Mouse (Mus musculus) forebrain, embryonic 14.5 days (tissue): ENCODE results near the gene Noto. TPM values are rescaled to one million over a fixed set of nuclear protein-coding genes. Genes with fewer than 3 reads are reported as not detected.
A peak's percentile ranks its signal among the peaks of the same experiment; 100 is the strongest.
"Not testable (repeated sequence)": the region's sequence is repeated elsewhere in the genome, so short reads cannot be mapped to it uniquely, and the experiment has no call there.

ENCODE experiments used
- ATAC-seq: fragments of 200-750 bp; cut with Nextera tagmentation; 2 replicates; pipeline ENCODE4 v1.8.0; 2017; ENCODE audit warnings: mild to moderate bottlenecking, moderate library complexity
- DNase-seq: peaks from one replicate; pipeline ENCODE4 v3.0.0-alpha.2; 2015; ENCODE audit warnings: low spot score
- H3K27ac ChIP-seq: fragments of 300-500 bp; sonication (generic); 2 replicates; pipeline ENCODE4 v1.5.1; 2014; ENCODE audit warnings: low read depth, mild to moderate bottlenecking, control low read depth, low read length, moderate library complexity
- H3K27me3 ChIP-seq: fragments of 300-500 bp; sonication (generic); replicated peaks from 2 replicates; pipeline ENCODE4 v1.6.1; 2014; ENCODE audit warnings: low read length, control low read depth, mixed read lengths; ENCODE audit not compliant: control insufficient read depth, insufficient read depth
- H3K36me3 ChIP-seq: fragments of 300-500 bp; sonication (generic); 2 replicates; pipeline ENCODE4 v1.6.1; 2014; ENCODE audit warnings: low read length, control low read depth; ENCODE audit not compliant: control insufficient read depth, insufficient read depth
- H3K4me1 ChIP-seq: fragments of 300-500 bp; sonication (generic); 2 replicates; pipeline ENCODE4 v1.6.1; 2014; ENCODE audit warnings: antibody characterized with exemption, low read length, control low read depth; ENCODE audit not compliant: control insufficient read depth, insufficient read depth
- H3K4me2 ChIP-seq: fragments of 300-500 bp; sonication (generic); 2 replicates; pipeline ENCODE4 v1.6.1; 2014; ENCODE audit warnings: mild to moderate bottlenecking, control low read depth, low read length
- H3K4me3 ChIP-seq: fragments of 300-500 bp; sonication (generic); 2 replicates; pipeline ENCODE4 v1.5.1; 2014; ENCODE audit warnings: low read depth, low read length, control low read depth
- H3K9ac ChIP-seq: fragments of 300-500 bp; sonication (generic); 2 replicates; pipeline ENCODE4 v1.6.1; 2014; ENCODE audit warnings: mild to moderate bottlenecking, low read length, control low read depth, moderate library complexity
- H3K9me3 ChIP-seq: fragments of 300-500 bp; sonication (generic); replicated peaks from 2 replicates; pipeline ENCODE4 v1.6.1; 2016; ENCODE audit warnings: low read length, control low read depth, mixed read lengths; ENCODE audit not compliant: control insufficient read depth
- WGBS: fragments of 180-500 bp; shearing (Covaris S2); extraction: QIAGEN DNeasy Blood & Tissue Kit; methylation state at CpG from one replicate; pipeline ENCODE4 v1.1.7; 2014; 5-methylcytosine and 5-hydroxymethylcytosine counted together
- polyA plus RNA-seq: library from polyadenylated mRNA; unstranded; fragments of >200 nt; fragmentation: Nextera tagmentation; extraction: Ambion mirVana; gene quantifications from 2 replicates; pipeline ENCODE4 v1.2.1, GENCODE M21; 2014

Noto gene
- polyA plus RNA-seq, 1 experiment from 2014 or later: not detected

- no peak overlapping the region for H3K4me2 ChIP-seq
- H3K9me3 ChIP-seq: no peaks in the 10 kb centered on the region
- no peak overlapping the region for H3K4me3 ChIP-seq
- peaks cover 55% of the 10 kb centered on the region for H3K36me3 ChIP-seq
- no peaks in the 10 kb centered on the region for H3K4me1 ChIP-seq
- ATAC-seq (no peak), DNase-seq (no peak)
- WGBS: 91% methylated on average over 4 of the region's 4 CpGs
- H3K27ac ChIP-seq: no peak overlapping the region
- H3K9ac ChIP-seq: no peak overlapping the region
- no peaks in the 10 kb centered on the region for H3K27me3 ChIP-seq
Measured at GRCm38 (mm10) chr6:85441142-85441541, 17.5 kb downstream of the Noto start.

GRCm38 (mm10) chr6:85443488-85444233 lies 20.0 kb downstream of the Noto start:
- no peaks in the 10 kb centered on the region for H3K4me1 ChIP-seq
- no peaks in the 10 kb centered on the region for H3K27me3 ChIP-seq
- no peaks in the 10 kb centered on the region for H3K9me3 ChIP-seq
- H3K4me3 ChIP-seq: no peak overlapping the region
- no peak for ATAC-seq
- H3K9ac ChIP-seq: no peak overlapping the region
- H3K27ac ChIP-seq: no peak overlapping the region
- no peak overlapping the region for H3K4me2 ChIP-seq
- H3K36me3 ChIP-seq: peaks cover 64% of the 10 kb centered on the region
- DNase-seq: no peak
- 93% methylated on average over 3 of the region's 3 CpGs for WGBS

GRCm38 (mm10) chr6:85444266-85444965 lies 20.7 kb downstream of the Noto start:
- 84% methylated on average over 8 of the region's 8 CpGs for WGBS
- Histone ChIP-seq H3K27me3 (no peaks in the 10 kb centered on the region), H3K9ac (no peak overlapping the region), H3K4me1 (no peaks in the 10 kb centered on the region), H3K9me3 (no peaks in the 10 kb centered on the region), H3K4me3 (no peak overlapping the region), H3K36me3 (peaks cover 57% of the 10 kb centered on the region), H3K4me2 (no peak overlapping the region), H3K27ac (no peak overlapping the region)
- no peak for DNase-seq
- no peak for ATAC-seq

- H3K4me3 ChIP-seq: no peak overlapping the region
- no peaks in the 10 kb centered on the region for H3K9me3 ChIP-seq
- H3K4me2 ChIP-seq: no peak overlapping the region
- no peak overlapping the region for H3K27ac ChIP-seq
- DNase-seq (no peak), ATAC-seq (no peak)
- no peaks in the 10 kb centered on the region for H3K4me1 ChIP-seq
- no peaks in the 10 kb centered on the region for H3K27me3 ChIP-seq
- WGBS: 85% methylated on average over 5 of the region's 5 CpGs
- no peak overlapping the region for H3K9ac ChIP-seq
- peaks cover 53% of the 10 kb centered on the region for H3K36me3 ChIP-seq
Measured at GRCm38 (mm10) chr6:85445286-85445685, 21.6 kb downstream of the Noto start.

- peaks cover 37% of the 10 kb centered on the region for H3K36me3 ChIP-seq
- WGBS: 92% methylated on average over 6 of the region's 6 CpGs
- DNase-seq: no peak
Measured at GRCm38 (mm10) chr6:85447351-85447750, 23.7 kb downstream of the Noto start.

DNA sequence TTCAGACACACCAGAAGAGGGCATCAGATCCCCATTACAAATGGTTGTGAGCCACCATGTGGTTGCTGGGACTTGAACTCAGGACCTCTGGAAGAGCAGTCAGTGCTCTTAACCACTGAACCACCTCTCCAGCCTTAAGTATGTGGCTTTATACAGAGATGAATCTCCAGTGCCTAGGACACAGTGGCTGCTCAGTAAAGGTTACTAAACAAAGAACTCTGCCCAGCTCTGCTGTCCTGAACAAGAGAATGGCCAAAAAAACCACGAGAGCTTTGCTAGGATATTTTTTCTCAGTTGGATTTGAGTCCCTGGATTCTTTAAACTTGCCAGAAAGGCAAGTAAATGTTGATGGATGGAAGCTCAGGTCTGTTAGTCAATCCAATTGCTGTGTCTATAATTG lies 26.5 kb downstream of the Noto start:
- ATAC-seq, H3K4me3 ChIP-seq, H3K27me3 ChIP-seq, H3K27ac ChIP-seq, H3K9me3 ChIP-seq, DNase-seq, H3K9ac ChIP-seq: not testable (repeated sequence)
- 69% methylated on average over 1 of the region's 1 CpGs for WGBS
- Histone ChIP-seq H3K4me1 (peaks cover 20% of the 10 kb centered on the region), H3K4me2 (peak overlapping the region; percentile 86), H3K36me3 (peaks cover 22% of the 10 kb centered on the region)

More at GRCm38 (mm10) chr6:85447351-85447750, 23.7 kb downstream of the Noto start:
- Histone ChIP-seq H3K4me2 (no peak overlapping the region), H3K4me1 (0 out of 2 replicates have a peak, but pooled peaks cover 2% of the 10 kb centered on the region), H3K27ac (no peak overlapping the region), H3K27me3 (no peaks in the 10 kb centered on the region), H3K9ac (no peak overlapping the region), H3K4me3 (no peak overlapping the region), H3K9me3 (no peaks in the 10 kb centered on the region)
- ATAC-seq: no peak

DNA sequence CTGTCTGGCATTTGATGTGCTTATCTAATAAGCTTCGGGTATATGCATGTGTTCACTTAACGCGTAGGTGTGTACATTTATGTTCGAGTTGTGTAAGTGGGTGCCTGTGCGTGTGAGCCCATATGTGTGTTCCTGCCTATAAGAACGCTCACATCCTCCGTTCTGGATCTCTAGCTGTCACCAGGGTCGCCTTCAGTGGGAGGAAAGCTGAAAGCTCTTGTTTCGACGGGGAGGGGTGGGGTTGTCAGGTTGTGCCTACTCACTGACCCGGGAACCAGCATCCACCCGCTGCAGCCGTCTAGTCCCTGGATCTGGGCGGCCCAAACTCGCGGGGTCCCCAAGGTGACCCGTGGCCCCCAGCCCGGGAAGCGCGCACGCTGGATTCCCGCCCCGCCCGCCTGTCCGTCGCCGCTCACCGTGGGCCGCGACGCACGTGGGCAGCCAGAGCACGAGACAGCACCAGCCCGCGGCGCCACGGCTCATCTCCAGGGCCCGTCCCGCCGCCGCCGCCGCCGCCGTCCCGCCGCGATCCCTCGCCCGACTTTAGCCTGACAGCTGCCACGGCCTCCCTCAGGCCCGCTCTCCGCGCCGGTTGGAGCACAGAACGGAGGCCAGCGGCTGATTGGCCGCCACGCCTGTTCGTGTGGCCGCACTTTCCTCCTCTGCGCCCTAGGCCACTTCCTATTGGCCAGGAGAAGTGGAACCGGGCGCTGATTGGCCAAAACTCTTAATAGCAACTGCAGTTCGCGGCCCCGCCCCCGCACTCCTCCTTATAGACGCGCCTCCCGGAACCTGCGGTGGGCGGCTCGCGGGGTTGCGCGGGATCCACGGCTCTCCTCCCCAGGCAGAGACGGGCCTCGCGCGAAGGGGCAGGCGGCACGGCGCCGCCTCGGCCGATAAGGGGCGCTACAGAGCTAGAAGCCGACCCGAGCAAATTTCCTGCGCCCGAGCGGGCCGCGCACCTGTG lies 27.3 kb downstream of the Noto start, which contains the start of gene Cct7:
Gene Cct7 (plus strand): TSS at position 818 of the 967 bp plus-strand sequence.
- Histone ChIP-seq H3K27ac (peak within 1 kb of the TSS; percentile 92), H3K9ac (peak within 1 kb of the TSS; percentile 96), H3K4me2 (peak within 1 kb of the TSS; percentile 86), H3K27me3 (no peaks in the 10 kb centered on the region), H3K4me3 (peak within 1 kb of the TSS; percentile 77), H3K36me3 (peaks cover 13% of the 10 kb centered on the region), H3K9me3 (no peaks in the 10 kb centered on the region), H3K4me1 (peaks cover 22% of the 10 kb centered on the region)
- 3% methylated on average over 89 of the region's 96 CpGs for WGBS
- DNase-seq: peak; percentile 99
- ATAC-seq: peak; percentile 92

DNA sequence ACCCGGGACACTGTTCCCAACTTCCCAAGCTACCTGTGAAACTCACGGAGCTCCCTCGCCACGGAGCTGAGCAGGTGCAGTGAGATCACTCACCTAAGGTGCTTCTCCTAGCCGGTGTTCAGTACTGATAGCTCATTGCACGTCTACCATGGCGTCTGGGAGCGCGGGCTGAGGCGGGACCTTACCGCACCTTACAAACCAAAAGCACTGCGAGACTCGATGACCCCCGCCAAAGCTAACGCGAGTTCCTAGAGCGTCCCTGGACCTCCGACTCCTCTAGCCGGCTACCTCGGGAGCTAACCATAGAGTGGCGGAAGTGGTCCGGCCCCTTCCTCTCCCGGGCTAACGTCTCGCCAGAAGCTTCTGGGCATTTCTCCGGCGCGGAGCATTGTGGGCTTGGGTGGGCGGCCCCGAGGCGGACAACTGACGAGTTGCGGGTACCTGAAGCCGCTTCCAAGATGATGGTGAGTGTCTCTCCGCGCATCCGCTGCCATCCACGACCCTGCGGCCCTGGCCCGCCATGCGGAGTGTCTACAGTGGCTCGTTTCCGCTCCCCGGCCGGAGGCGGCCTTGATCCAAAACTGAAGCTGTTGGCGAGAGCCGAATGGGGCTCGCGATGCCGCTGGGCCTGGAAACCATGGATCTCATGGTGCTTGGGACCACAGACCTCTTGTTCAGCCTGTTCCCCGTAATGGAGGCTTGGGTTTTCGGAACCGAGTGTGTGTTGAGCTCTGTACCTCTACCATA lies 28.2 kb downstream of the Noto start, which contains the start of gene Pradc1:
Gene Pradc1 (minus strand): TSS at position 307 of the 747 bp plus-strand sequence.
- H3K27me3 ChIP-seq: no peaks in the 10 kb centered on the region
- peak within 1 kb of the TSS; percentile 96 for H3K9ac ChIP-seq
- H3K9me3 ChIP-seq: no peaks in the 10 kb centered on the region
- H3K4me2 ChIP-seq: peak within 1 kb of the TSS; percentile 86
- DNase-seq (peak; percentile 100), ATAC-seq (peak; percentile 92)
- 0 out of 2 replicates have a peak, but pooled peaks cover 6% of the 10 kb centered on the region for H3K36me3 ChIP-seq
- H3K4me3 ChIP-seq: peak within 1 kb of the TSS; percentile 77
- WGBS: 0% methylated on average over 54 of the region's 54 CpGs
- peak within 1 kb of the TSS; percentile 92 for H3K27ac ChIP-seq
- H3K4me1 ChIP-seq: peaks cover 28% of the 10 kb centered on the region
